Mouse (Mus musculus): ENCODE measurements around the gene Pon2.
A peak's percentile ranks its signal among the peaks of the same experiment; 100 is the strongest.

- TF ChIP-seq CTCF (IDR thresholded peaks at IDR 0.05) (no peak), EP300 (IDR thresholded peaks at IDR 0.05) (peak; percentile 68)
Observed at GRCm38 (mm10) chr6:5232022-5232421, 66.2 kb downstream of the Pon2 start.

Data from lung, postnatal 0 days (tissue).